Mouse (Mus musculus) CH12.LX (cell line): ENCODE measurements at regions not wholly inside any gene's neighbourhood (a gene's known extent, or its start where the extent isn't known, plus 50 kb on each side); places are given as distances from the start of the nearest gene placed in this dataset.

ENCODE experiments used
- DNase-seq: peaks from one replicate; pipeline ENCODE4 v3.0.0-alpha.2; 2013; ENCODE audit errors: extremely low read depth
- H3K27ac ChIP-seq: 2 replicates; pipeline ENCODE4 v1.5.1; 2012; ENCODE audit warnings: low read depth, mild to moderate bottlenecking, control low read depth, moderate library complexity; ENCODE audit not compliant: insufficient read depth
- H3K27me3 ChIP-seq: replicated peaks from 2 replicates; pipeline ENCODE3; 2012; ENCODE audit warnings: inconsistent platforms
- H3K36me3 ChIP-seq, 2 experiments: replicated peaks in 1 of 2; 2 replicates each; pipeline versions ENCODE3 to v1.6.1; 2012; ENCODE audit warnings: inconsistent platforms in 1 of 2, low read length in 1 of 2, mild to moderate bottlenecking in 1 of 2, mixed read lengths in 1 of 2, moderate library complexity in 1 of 2; ENCODE audit not compliant: control insufficient read depth in 1 of 2, insufficient read depth in 1 of 2
- H3K4me1 ChIP-seq, 2 experiments: 2 replicates each; pipeline ENCODE4 v1.6.1; 2012; ENCODE audit warnings: inconsistent platforms in 1 of 2, moderate library complexity in 1 of 2; ENCODE audit not compliant: insufficient read depth in 2 of 2, control insufficient read depth in 1 of 2
- H3K4me2 ChIP-seq: 2 replicates; pipeline ENCODE4 v1.6.1; 2012; ENCODE audit warnings: low read depth, mild to moderate bottlenecking, control low read depth; ENCODE audit not compliant: poor library complexity, insufficient read depth, severe bottlenecking
- H3K4me3 ChIP-seq, 3 experiments: fragments of 150-350 bp in 1 of 3; sonication (generic) in 1 of 3; replicated peaks in 1 of 3; 2 replicates each; pipeline versions ENCODE3 to v1.5.1; 2011 to 2012; ENCODE audit warnings: low read depth in 2 of 3, low read length in 2 of 3, mild to moderate bottlenecking in 2 of 3, moderate library complexity in 2 of 3, control low read depth in 1 of 3, improper control_type of control experiment in 1 of 3, inconsistent platforms in 1 of 3, mixed read lengths in 1 of 3; ENCODE audit not compliant: poor library complexity in 1 of 3
- H3K79me2 ChIP-seq: replicated peaks from 2 replicates; pipeline ENCODE4 v1.6.1; 2012; ENCODE audit warnings: mild to moderate bottlenecking, moderate library complexity; ENCODE audit not compliant: control insufficient read depth, poor library complexity, insufficient read depth, severe bottlenecking; ENCODE audit errors: extremely low read depth
- H3K9ac ChIP-seq: 2 replicates; pipeline ENCODE4 v1.6.1; 2012; ENCODE audit warnings: low read depth, mild to moderate bottlenecking, control low read depth, moderate library complexity; ENCODE audit not compliant: insufficient read depth
- H3K9me3 ChIP-seq: replicated peaks from 2 replicates; pipeline ENCODE3; 2012; ENCODE audit warnings: low read length, inconsistent platforms, mixed read lengths
- CTCF ChIP-seq, 2 experiments: IDR thresholded peaks in 1 of 2; conservative IDR thresholded peaks in 1 of 2; 2 replicates each; pipeline ENCODE4 v1.5.1; 2011 to 2012; ENCODE audit warnings: low read depth in 2 of 2, low read length in 2 of 2, improper control_type of control experiment in 1 of 2, inconsistent platforms in 1 of 2, mild to moderate bottlenecking in 1 of 2, moderate library complexity in 1 of 2
- ELF1 ChIP-seq: IDR thresholded peaks from 2 replicates; pipeline ENCODE4 v1.6.1; 2014; ENCODE audit warnings: low read depth, mild to moderate bottlenecking, inconsistent platforms, low read length, improper control_type of control experiment
- EP300 ChIP-seq: IDR thresholded peaks from 2 replicates; pipeline ENCODE4 v1.6.1; 2011; ENCODE audit warnings: low read length, improper control_type of control experiment
- ETS1 ChIP-seq: conservative IDR thresholded peaks from 2 replicates; pipeline ENCODE4 v1.6.1; 2012; ENCODE audit warnings: low read depth, mild to moderate bottlenecking, inconsistent platforms, low read length, improper control_type of control experiment, moderate library complexity
- HCFC1 ChIP-seq: IDR thresholded peaks from 2 replicates; pipeline ENCODE4 v1.6.1; 2012; ENCODE audit warnings: low read depth, mild to moderate bottlenecking, inconsistent platforms, low read length, improper control_type of control experiment
- IRF4 ChIP-seq: IDR thresholded peaks from 2 replicates; pipeline ENCODE4 v1.6.1; 2014; ENCODE audit warnings: low read depth, mild to moderate bottlenecking, inconsistent platforms, low read length, improper control_type of control experiment
- JUN ChIP-seq: IDR thresholded peaks from 2 replicates; pipeline ENCODE4 v1.6.1; 2011; ENCODE audit warnings: low read depth, mild to moderate bottlenecking, low read length, improper control_type of control experiment, moderate library complexity; ENCODE audit not compliant: insufficient read depth
- JUND ChIP-seq: conservative IDR thresholded peaks from 2 replicates; pipeline ENCODE4 v1.6.1; 2011; ENCODE audit warnings: low read depth, low read length, improper control_type of control experiment
- KAT2A ChIP-seq: IDR thresholded peaks from 2 replicates; pipeline ENCODE4 v1.6.1; 2012; ENCODE audit warnings: low read length, improper control_type of control experiment, inconsistent platforms; ENCODE audit not compliant: insufficient replicate concordance
- MAZ ChIP-seq: IDR thresholded peaks from 2 replicates; pipeline ENCODE4 v1.6.1; 2012; ENCODE audit warnings: low read depth, mild to moderate bottlenecking, inconsistent platforms, low read length, improper control_type of control experiment, moderate library complexity
- MXI1 ChIP-seq: IDR thresholded peaks from 2 replicates; pipeline ENCODE4 v1.6.1; 2011; ENCODE audit warnings: mild to moderate bottlenecking, low read depth, low read length, improper control_type of control experiment
- MYC ChIP-seq: IDR thresholded peaks from 2 replicates; pipeline ENCODE4 v1.6.1; 2011; ENCODE audit warnings: low read depth, mild to moderate bottlenecking, improper control_type of control experiment, low read length
- NELFE ChIP-seq: IDR thresholded peaks from 2 replicates; pipeline ENCODE4 v1.6.1; 2011; ENCODE audit warnings: low read depth, low read length, improper control_type of control experiment
- NRF1 ChIP-seq: IDR thresholded peaks from 2 replicates; pipeline ENCODE4 v1.6.1; 2014; ENCODE audit warnings: low read depth, mild to moderate bottlenecking, inconsistent platforms, low read length, improper control_type of control experiment, moderate library complexity
- PAX5 ChIP-seq: IDR thresholded peaks from 2 replicates; pipeline ENCODE4 v1.6.1; 2012; ENCODE audit warnings: low read length, inconsistent platforms, mixed read lengths
- POLR2A ChIP-seq: IDR thresholded peaks from 2 replicates; pipeline ENCODE4 v1.6.1; 2011; ENCODE audit warnings: low read depth, mild to moderate bottlenecking, improper control_type of control experiment, low read length
- RAD21 ChIP-seq: IDR thresholded peaks from 2 replicates; pipeline ENCODE4 v1.6.1; 2011; ENCODE audit warnings: low read depth, mild to moderate bottlenecking, low read length, improper control_type of control experiment, moderate library complexity
- SMC3 ChIP-seq: IDR thresholded peaks from 2 replicates; pipeline ENCODE4 v1.6.1; 2011; ENCODE audit warnings: low read depth, low read length, improper control_type of control experiment
- TCF12 ChIP-seq: IDR thresholded peaks from 2 replicates; pipeline ENCODE4 v1.6.1; 2014; ENCODE audit warnings: low read depth, mild to moderate bottlenecking, inconsistent platforms, low read length, improper control_type of control experiment
- USF1 ChIP-seq: IDR thresholded peaks from 2 replicates; pipeline ENCODE4 v1.6.1; 2014; ENCODE audit warnings: low read depth, mild to moderate bottlenecking, inconsistent platforms, low read length, improper control_type of control experiment
- USF2 ChIP-seq: conservative IDR thresholded peaks from 2 replicates; pipeline ENCODE4 v1.6.1; 2011; ENCODE audit warnings: low read depth, low read length, improper control_type of control experiment
- ZNF384 ChIP-seq: IDR thresholded peaks from 2 replicates; pipeline ENCODE4 v1.6.1; 2012; ENCODE audit warnings: low read depth, low read length, improper control_type of control experiment, inconsistent platforms
- dilution Hi-C: fragments of 300-500 bp; cut with MboI; formaldehyde crosslinking; loops from 2 replicates; pipeline ENCODE4 v1.14.3; 2020; ENCODE audit warnings: low sequenced_read_pairs; ENCODE audit not compliant: extremely low pct_unique_long_range_greater_than_20kb, extremely low pct_ligation_motif_present
- in situ Hi-C: fragments of 300-500 bp; cut with MboI; formaldehyde crosslinking; loops from 3 replicates; pipeline ENCODE4 v1.14.3; 2019; ENCODE audit warnings: low sequenced_read_pairs, low pct_ligation_motif_present, low pct_unique_long_range_greater_than_20kb, mixed read lengths

DNA sequence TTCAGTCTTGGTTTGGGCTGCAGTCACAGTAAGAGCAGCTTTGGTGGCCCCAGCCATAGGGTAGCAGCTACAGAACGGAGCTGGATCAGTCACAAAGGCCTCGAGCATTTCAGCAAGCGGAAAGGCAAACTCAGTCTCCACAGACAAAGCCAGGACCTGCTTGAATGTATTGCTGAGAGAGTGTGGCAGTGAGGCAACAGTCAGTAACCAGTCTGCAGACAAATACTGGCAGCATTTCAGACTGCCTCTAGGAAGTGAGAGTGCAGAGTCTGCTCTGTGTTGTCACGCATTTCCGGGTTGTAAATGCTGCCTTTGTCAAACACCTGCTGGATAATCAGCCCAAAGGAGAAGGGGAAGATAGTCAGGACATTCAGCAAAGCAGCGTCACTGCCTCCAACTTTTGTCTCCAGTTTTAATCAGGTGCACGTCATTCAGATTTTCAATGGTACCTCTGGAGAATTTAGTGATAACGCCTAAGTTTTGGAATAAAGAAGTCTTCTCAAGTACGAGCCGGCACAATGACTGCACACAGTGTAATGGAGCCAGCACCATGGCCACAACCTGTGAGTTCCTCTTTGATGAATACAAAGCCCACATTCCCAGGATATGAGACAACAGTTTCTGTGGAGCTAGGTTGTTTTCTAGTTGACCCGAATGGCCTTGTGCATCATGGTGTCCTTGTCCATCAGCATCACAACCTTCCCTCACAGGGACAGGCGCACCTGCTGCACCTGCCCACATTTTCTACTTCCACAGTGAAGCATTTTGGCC lies 224.3 kb upstream of the Tmem161b start:
- H3K27ac ChIP-seq = no peak overlapping the region
- no peaks in the 10 kb centered on the region for H3K79me2 ChIP-seq
- H3K9me3 ChIP-seq = no peaks in the 10 kb centered on the region
- H3K27me3 ChIP-seq = no peaks in the 10 kb centered on the region
- H3K4me3 ChIP-seq = no peak overlapping the region
- H3K36me3 ChIP-seq = no peaks in the 10 kb centered on the region
- no peak for DNase-seq
- no peak overlapping the region for H3K9ac ChIP-seq
- in situ Hi-C loops (no loop called here), dilution Hi-C loops (no loop called here)
- H3K4me1 ChIP-seq = no peaks in the 10 kb centered on the region
- TF ChIP-seq KAT2A (no peak), ELF1 (peak; percentile 65)
- H3K4me2 ChIP-seq = no peak overlapping the region

DNA sequence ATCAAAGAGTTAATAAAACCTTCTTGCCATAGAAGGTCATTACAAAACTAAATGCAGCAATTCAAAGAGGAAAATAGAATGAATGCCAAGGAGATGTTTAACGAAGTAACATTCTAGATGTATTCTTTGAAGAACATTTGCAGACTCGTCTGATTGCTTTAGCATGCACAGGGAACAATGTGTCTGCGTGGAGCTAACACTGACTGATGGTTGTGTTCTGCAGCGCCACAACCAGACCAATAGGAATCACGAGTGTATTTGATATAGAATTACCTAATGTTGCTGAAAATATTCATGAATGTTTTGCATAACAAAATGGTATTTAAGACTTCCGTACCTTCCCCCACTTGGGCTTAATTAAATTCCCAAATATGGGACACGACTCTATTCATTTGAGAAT lies 200.3 kb upstream of the Tmem161b start:
- Histone ChIP-seq H3K27me3 (no peaks in the 10 kb centered on the region), H3K9me3 (no peaks in the 10 kb centered on the region), H3K4me1 (no peaks in the 10 kb centered on the region), H3K79me2 (no peaks in the 10 kb centered on the region), H3K4me2 (no peak overlapping the region), H3K9ac (no peak overlapping the region)
- in situ Hi-C loops (no loop called here), dilution Hi-C loops (no loop called here)
- TF ChIP-seq JUND (no peak), CTCF (conservative IDR thresholded peaks at IDR 0.05 in 1 of 2, IDR thresholded peaks at IDR 0.05 in 1 of 2; ENCODE audit: low read depth in 2 of 2, low read length in 2 of 2) (no peak), MAZ (no peak), SMC3 (no peak), POLR2A (no peak), NRF1 (no peak), KAT2A (no peak), TCF12 (no peak)
- TF ChIP-seq, all 38 proteins: peak for 0
- DNase-seq = no peak
- no peak overlapping the region for H3K27ac ChIP-seq
- H3K36me3 ChIP-seq = no peaks in the 10 kb centered on the region
- no peak overlapping the region for H3K4me3 ChIP-seq

DNA sequence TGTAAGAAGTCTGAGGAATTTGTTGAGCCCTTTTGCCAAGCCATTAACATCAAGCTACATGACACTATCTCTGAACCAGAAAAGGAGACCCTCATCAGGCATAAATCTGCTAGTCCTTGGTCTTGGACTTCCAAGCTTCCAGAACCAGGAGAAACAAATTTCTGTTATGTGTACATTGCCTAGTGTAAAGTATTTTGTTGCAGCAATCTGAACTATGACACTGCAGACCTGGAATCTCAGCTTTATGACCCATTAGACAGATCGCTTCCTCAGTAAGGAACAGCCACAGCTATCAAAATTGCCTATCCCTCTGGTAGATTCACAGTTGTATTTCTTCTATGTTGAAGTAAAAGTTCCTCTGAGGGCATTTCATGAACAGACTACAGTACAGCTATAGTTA lies 199.1 kb upstream of the Tmem161b start:
- in situ Hi-C loops = no loop called here
- dilution Hi-C loops = no loop called here
- no peak overlapping the region for H3K4me3 ChIP-seq
- no peaks in the 10 kb centered on the region for H3K27me3 ChIP-seq
- no peak overlapping the region for H3K4me2 ChIP-seq
- H3K9me3 ChIP-seq = no peaks in the 10 kb centered on the region
- no peaks in the 10 kb centered on the region for H3K4me1 ChIP-seq
- no peak overlapping the region for H3K27ac ChIP-seq
- no peak for DNase-seq
- no peak overlapping the region for H3K9ac ChIP-seq
- H3K79me2 ChIP-seq = no peaks in the 10 kb centered on the region
- H3K36me3 ChIP-seq = no peaks in the 10 kb centered on the region
- TF ChIP-seq JUND = no peak
- TF ChIP-seq NELFE = no peak
- no peak for TF ChIP-seq IRF4
- TF ChIP-seq POLR2A = no peak
- no peak for TF ChIP-seq RAD21
- TF ChIP-seq EP300 = no peak
- no peak for TF ChIP-seq USF1
- no peak for TF ChIP-seq ZNF384
- TF ChIP-seq MYC = no peak
- TF ChIP-seq MXI1 = no peak
- no peak for TF ChIP-seq TCF12
- no peak for TF ChIP-seq USF2
- TF ChIP-seq ETS1 = no peak
- TF ChIP-seq PAX5 = no peak
- TF ChIP-seq NRF1 = no peak
- no peak for TF ChIP-seq JUN
- no peak for TF ChIP-seq HCFC1
- TF ChIP-seq, all 38 proteins: peak for 0
